Mouse (Mus musculus): Measurements from ENCODE around the gene Slc38a9. TPM values are rescaled to one million over a fixed set of nuclear protein-coding genes. Genes with fewer than 3 reads are reported as not detected.
A peak's percentile ranks its signal among the peaks of the same experiment; 100 is the strongest.

Gene Slc38a9
- polyA plus RNA-seq, 2 experiments, result 9.2 to 10.9 TPM

DNA sequence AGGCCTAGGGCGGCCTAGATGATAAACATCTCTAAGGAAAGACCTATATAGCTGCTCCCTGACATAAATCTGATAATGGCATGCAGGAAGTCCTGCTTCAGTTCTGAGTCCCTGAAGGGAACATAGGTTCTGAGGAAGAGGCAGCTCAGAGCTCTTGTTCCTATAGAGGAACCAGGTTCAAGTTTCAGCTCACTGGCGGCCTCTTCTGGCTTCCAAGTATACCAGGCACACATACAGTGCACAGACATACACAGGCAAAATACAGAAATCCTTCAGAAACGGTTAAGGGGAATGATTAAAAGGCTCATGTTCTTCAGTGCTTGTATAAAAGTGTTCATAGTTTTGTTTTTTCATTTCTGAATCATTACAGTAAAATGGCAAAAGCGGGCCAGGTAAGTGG lies 17.6 kb downstream of the Slc38a9 start:
- peaks cover 3% of the 10 kb centered on the region for H3K36me3 ChIP-seq (replicated peaks; ENCODE audit: control insufficient read depth, insufficient read depth, low read depth)
- 82% methylated on average over 4 of the region's 4 CpGs for WGBS (ENCODE audit: insufficient replicate concordance)
- no peak overlapping the region for H3K9ac ChIP-seq (replicated peaks)
- 0 out of 4 replicates have a peak, but pooled peaks cover 0 to 2% of the 10 kb centered on the region in 2 experiments for H3K4me1 ChIP-seq (replicated peaks; ENCODE audit: control insufficient read depth in 2 of 2, insufficient read depth in 2 of 2, low read length in 1 of 2)
- H3K27me3 ChIP-seq (ENCODE audit: control insufficient read depth, insufficient read depth, low read length), result no peaks in the 10 kb centered on the region
- DNase-seq (ENCODE audit: low read depth in 3 of 3, low spot score in 3 of 3) (no peak), ATAC-seq (ENCODE audit: insufficient read depth) (no peak)
- no peaks in the 10 kb centered on the region for H3K9me3 ChIP-seq (ENCODE audit: control insufficient read depth, low read length)
- TF ChIP-seq EP300 (IDR thresholded peaks at IDR 0.05; ENCODE audit: low read depth) (no peak), CTCF (IDR thresholded peaks at IDR 0.05; ENCODE audit: low read depth) (peak; percentile 62)
- no peak overlapping the region for H3K27ac ChIP-seq
- H3K4me3 ChIP-seq (ENCODE audit: insufficient read depth in 1 of 2, low read depth in 2 of 2, low read length in 2 of 2), result no peak overlapping the region
- no peak overlapping the region for H3K4me2 ChIP-seq (ENCODE audit: low read depth)

DNA sequence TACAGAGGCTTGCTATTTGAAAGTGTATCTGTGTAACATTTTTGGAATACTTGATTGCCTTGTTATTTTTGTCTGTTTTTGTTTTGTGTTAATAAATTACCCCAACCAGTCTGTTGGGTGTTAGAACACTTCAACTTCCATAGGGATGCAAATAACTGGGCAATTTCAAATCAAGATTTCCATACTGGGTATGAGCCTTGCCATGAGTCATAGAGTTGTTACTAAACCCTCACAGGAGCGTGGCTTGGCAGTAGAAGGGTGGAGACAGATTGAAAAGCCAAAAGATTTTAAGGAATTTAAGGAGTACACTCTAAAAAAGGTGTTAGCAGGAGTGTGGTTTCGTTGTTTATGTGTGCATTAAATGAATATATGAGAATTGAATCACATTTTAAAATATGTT lies 22.8 kb downstream of the Slc38a9 start:
- WGBS (ENCODE audit: insufficient replicate concordance), result 75% methylated on average over 2 of the region's 2 CpGs
- Histone ChIP-seq H3K4me1 (replicated peaks; ENCODE audit: control insufficient read depth in 2 of 2, insufficient read depth in 2 of 2, low read length in 1 of 2) (peaks cover 5 to 7% of the 10 kb centered on the region in 2 experiments; a peak in 3 of 4 replicates), H3K4me2 (ENCODE audit: low read depth) (no peak overlapping the region), H3K27me3 (ENCODE audit: control insufficient read depth, insufficient read depth, low read length) (no peaks in the 10 kb centered on the region), H3K4me3 (ENCODE audit: insufficient read depth in 1 of 2, low read depth in 2 of 2, low read length in 2 of 2) (no peak overlapping the region), H3K27ac (no peak overlapping the region), H3K36me3 (replicated peaks; ENCODE audit: control insufficient read depth, insufficient read depth, low read depth) (no peaks in the 10 kb centered on the region), H3K9ac (replicated peaks) (no peak overlapping the region), H3K9me3 (ENCODE audit: control insufficient read depth, low read length) (no peaks in the 10 kb centered on the region)
- ATAC-seq (ENCODE audit: insufficient read depth) (no peak), DNase-seq (ENCODE audit: low read depth in 3 of 3, low spot score in 3 of 3) (no peak)
- TF ChIP-seq CTCF (IDR thresholded peaks at IDR 0.05; ENCODE audit: low read depth) (no peak), EP300 (IDR thresholded peaks at IDR 0.05; ENCODE audit: low read depth) (no peak)

DNA sequence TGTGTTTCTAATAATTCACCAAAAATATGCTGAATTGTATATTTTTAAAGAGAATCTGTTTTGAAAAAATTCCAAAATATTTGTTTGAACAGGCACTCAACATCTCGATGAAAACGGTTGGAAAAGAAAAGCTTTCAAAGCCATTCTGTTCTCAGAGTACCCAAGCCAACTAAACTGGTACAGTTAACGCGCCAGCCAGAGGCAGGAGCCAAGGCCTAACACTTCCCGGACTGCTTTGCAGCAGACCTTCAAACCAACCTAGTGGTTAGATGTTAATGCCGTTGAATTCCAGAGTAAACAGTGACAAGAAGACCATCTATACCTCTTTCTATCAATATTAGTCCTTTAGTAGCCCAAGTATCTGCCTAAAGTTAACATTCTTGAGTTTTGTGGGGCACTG lies 23.4 kb downstream of the Slc38a9 start:
- Histone ChIP-seq H3K9ac (replicated peaks) (no peak overlapping the region), H3K27ac (no peak overlapping the region), H3K27me3 (ENCODE audit: control insufficient read depth, insufficient read depth, low read length) (no peaks in the 10 kb centered on the region), H3K4me3 (ENCODE audit: insufficient read depth in 1 of 2, low read depth in 2 of 2, low read length in 2 of 2) (no peak overlapping the region), H3K36me3 (replicated peaks; ENCODE audit: control insufficient read depth, insufficient read depth, low read depth) (no peaks in the 10 kb centered on the region), H3K4me2 (ENCODE audit: low read depth) (no peak overlapping the region), H3K9me3 (ENCODE audit: control insufficient read depth, low read length) (no peaks in the 10 kb centered on the region), H3K4me1 (replicated peaks; ENCODE audit: control insufficient read depth in 2 of 2, insufficient read depth in 2 of 2, low read length in 1 of 2) (peaks cover 5 to 7% of the 10 kb centered on the region in 2 experiments; a peak in 3 of 4 replicates)
- DNase-seq (ENCODE audit: low read depth in 3 of 3, low spot score in 3 of 3), result no peak
- ATAC-seq (ENCODE audit: insufficient read depth), result no peak
- 91% methylated on average over 6 of the region's 6 CpGs for WGBS (ENCODE audit: insufficient replicate concordance)
- TF ChIP-seq CTCF (IDR thresholded peaks at IDR 0.05; ENCODE audit: low read depth) (no peak), EP300 (IDR thresholded peaks at IDR 0.05; ENCODE audit: low read depth) (no peak)

DNA sequence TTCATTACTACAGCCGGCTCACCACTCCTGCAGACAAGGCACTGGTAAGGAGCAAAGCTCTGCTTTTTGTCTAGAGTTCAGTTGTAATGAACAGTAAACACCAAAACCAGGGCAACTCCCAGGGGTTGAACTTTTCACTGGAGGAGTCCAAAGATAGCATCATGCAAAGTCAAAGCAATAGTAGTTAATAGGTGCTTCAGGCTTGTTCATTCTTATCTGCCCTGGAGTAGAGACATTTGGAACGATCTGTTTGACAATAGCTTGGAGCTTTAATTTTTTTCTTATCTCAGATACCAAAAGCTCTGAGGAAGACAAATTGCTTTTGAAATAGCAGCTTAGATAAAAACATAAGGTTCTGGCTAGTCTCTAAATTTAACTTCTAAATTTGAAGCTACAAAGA lies 25.6 kb downstream of the Slc38a9 start:
- no peaks in the 10 kb centered on the region for H3K36me3 ChIP-seq (replicated peaks; ENCODE audit: control insufficient read depth, insufficient read depth, low read depth)
- WGBS (ENCODE audit: insufficient replicate concordance), result 38% methylated on average over 2 of the region's 2 CpGs
- H3K4me3 ChIP-seq (ENCODE audit: insufficient read depth in 1 of 2, low read depth in 2 of 2, low read length in 2 of 2), result no peak overlapping the region
- peaks cover 5 to 7% of the 10 kb centered on the region in 2 experiments; a peak in 3 of 4 replicates for H3K4me1 ChIP-seq (replicated peaks; ENCODE audit: control insufficient read depth in 2 of 2, insufficient read depth in 2 of 2, low read length in 1 of 2)
- no peaks in the 10 kb centered on the region for H3K27me3 ChIP-seq (ENCODE audit: control insufficient read depth, insufficient read depth, low read length)
- no peaks in the 10 kb centered on the region for H3K9me3 ChIP-seq (ENCODE audit: control insufficient read depth, low read length)
- TF ChIP-seq EP300 (IDR thresholded peaks at IDR 0.05; ENCODE audit: low read depth) (peak; percentile 39), CTCF (IDR thresholded peaks at IDR 0.05; ENCODE audit: low read depth) (no peak)
- H3K9ac ChIP-seq (replicated peaks), result no peak overlapping the region
- H3K4me2 ChIP-seq (ENCODE audit: low read depth), result no peak overlapping the region
- ATAC-seq (ENCODE audit: insufficient read depth) (peak; percentile 45; the same call in 1 of the 2 replicates), DNase-seq (ENCODE audit: low read depth in 3 of 3, low spot score in 3 of 3) (peak in 2 of 3 experiments; percentile 12 to 31)
- H3K27ac ChIP-seq, result no peak overlapping the region; the same call in 1 of the 2 replicates

DNA sequence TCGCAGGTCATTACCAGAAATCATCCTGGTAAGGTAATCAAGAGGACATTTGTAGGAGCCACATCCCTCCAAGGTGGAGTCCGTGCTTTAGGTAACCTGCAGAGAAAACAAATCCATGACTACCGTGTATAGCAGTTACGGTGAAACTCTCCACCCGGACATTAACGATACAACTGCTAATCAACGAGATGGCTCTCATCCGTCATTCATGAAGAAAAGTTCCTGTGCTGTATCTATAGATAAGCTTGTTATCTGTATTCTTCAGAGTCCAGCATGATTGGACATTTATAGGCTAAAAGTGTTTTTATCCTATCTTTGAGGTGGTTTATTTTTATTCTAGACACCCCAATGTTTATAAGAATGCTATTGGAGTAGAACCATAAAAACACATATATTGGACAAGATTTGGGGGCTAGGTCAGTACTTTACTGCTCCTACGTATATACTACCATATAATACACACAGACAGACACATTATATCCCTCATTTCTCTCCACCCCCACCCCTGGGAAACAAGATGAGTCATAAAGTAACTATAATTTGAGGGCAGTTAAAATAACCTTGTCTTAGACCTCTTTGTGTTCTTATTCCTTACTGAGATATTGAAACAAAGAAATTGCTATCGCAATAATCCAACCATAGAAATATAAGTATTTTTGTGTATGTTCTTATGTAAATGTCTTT lies 32.5 kb downstream of the Slc38a9 start:
- H3K27ac ChIP-seq, result no peak overlapping the region; the same call in 1 of the 2 replicates
- peak; percentile 82 for ATAC-seq (ENCODE audit: insufficient read depth)
- 46% methylated on average over 10 of the region's 10 CpGs for whole genome bisulfite sequencing (ENCODE audit: insufficient replicate concordance)

More for the DNA sequence above, 32.5 kb downstream of the Slc38a9 start:
- H3K27me3 ChIP-seq (ENCODE audit: control insufficient read depth, insufficient read depth, low read length), result no peaks in the 10 kb centered on the region
- peak; percentile 52 to 66 (median 64) for DNase-seq (ENCODE audit: low read depth in 3 of 3, low spot score in 3 of 3)
- TF ChIP-seq CTCF (IDR thresholded peaks at IDR 0.05; ENCODE audit: low read depth), result no peak
- peak; percentile 85 for TF ChIP-seq EP300 (IDR thresholded peaks at IDR 0.05; ENCODE audit: low read depth)
- no peak overlapping the region for H3K9ac ChIP-seq (replicated peaks)
- no peak overlapping the region for H3K4me3 ChIP-seq (ENCODE audit: insufficient read depth in 1 of 2, low read depth in 2 of 2, low read length in 2 of 2)
- H3K36me3 ChIP-seq (replicated peaks; ENCODE audit: control insufficient read depth, insufficient read depth, low read depth), result peaks cover 5% of the 10 kb centered on the region; the same call in 1 of the 2 replicates
- peak overlapping the region; percentile 40 for H3K4me2 ChIP-seq (ENCODE audit: low read depth)
- H3K9me3 ChIP-seq (ENCODE audit: control insufficient read depth, low read length), result peaks cover 2% of the 10 kb centered on the region
- H3K4me1 ChIP-seq (replicated peaks; ENCODE audit: control insufficient read depth in 2 of 2, insufficient read depth in 2 of 2, low read length in 1 of 2), result peaks cover 5 to 9% of the 10 kb centered on the region in 2 experiments

All from liver, embryonic 14.5 days (tissue).